Mouse (Mus musculus) splenic B cell, adult 2 months (primary cell): ENCODE data around the gene Cdc42bpg.

Experiments
- DNase-seq: peaks from one replicate; pipeline ENCODE4 v3.0.0-alpha.2; 2011; ENCODE audit warnings: low read depth, low spot score
- H3K27me3 ChIP-seq: 2 replicates; pipeline ENCODE4 v1.6.1; 2012; ENCODE audit warnings: mild to moderate bottlenecking, low read length, moderate library complexity, mixed read lengths; ENCODE audit not compliant: control insufficient read depth, poor library complexity, insufficient read depth, severe bottlenecking
- H3K36me3 ChIP-seq: 2 replicates; pipeline ENCODE4 v1.6.1; 2012; ENCODE audit warnings: mild to moderate bottlenecking, low read length, moderate library complexity, mixed read lengths; ENCODE audit not compliant: control insufficient read depth, poor library complexity, insufficient read depth, severe bottlenecking

Cdc42bpg gene

GRCm38 (mm10) chr19:6363411-6364240, 57.4 kb downstream of the Cdc42bpg start, which contains the start of gene Sf1:
Sf1 (plus strand) TSS chr19:6363690.
- no peaks in the 10 kb centered on the region for H3K27me3 ChIP-seq
- DNase-seq: peak; percentile 100
- peaks cover 16% of the 10 kb centered on the region for H3K36me3 ChIP-seq

- Histone ChIP-seq H3K27me3 (no peaks in the 10 kb centered on the region), H3K36me3 (peaks cover 16% of the 10 kb centered on the region)
- DNase-seq: peak; percentile 95
Observed at GRCm38 (mm10) chr19:6364317-6364725, 58.1 kb downstream of the Cdc42bpg start.

GRCm38 (mm10) chr19:6364842-6365241, 58.6 kb downstream of the Cdc42bpg start:
- H3K27me3 ChIP-seq: no peaks in the 10 kb centered on the region
- peaks cover 16% of the 10 kb centered on the region for H3K36me3 ChIP-seq
- no peak for DNase-seq

- no peak for DNase-seq
- H3K36me3 ChIP-seq: peaks cover 42% of the 10 kb centered on the region
Observed at GRCm38 (mm10) chr19:6370175-6370574, 63.9 kb downstream of the Cdc42bpg start.

GRCm38 (mm10) chr19:6372433-6372832, 66.2 kb downstream of the Cdc42bpg start:
- Histone ChIP-seq H3K27me3 (no peaks in the 10 kb centered on the region), H3K36me3 (peaks cover 50% of the 10 kb centered on the region)
- no peak for DNase-seq

More at GRCm38 (mm10) chr19:6370175-6370574, 63.9 kb downstream of the Cdc42bpg start:
- no peaks in the 10 kb centered on the region for H3K27me3 ChIP-seq

GRCm38 (mm10) chr19:6373539-6374400, 67.5 kb downstream of the Cdc42bpg start:
- DNase-seq: peak; percentile 87
- peaks cover 55% of the 10 kb centered on the region for H3K36me3 ChIP-seq
- no peaks in the 10 kb centered on the region for H3K27me3 ChIP-seq

GRCm38 (mm10) chr19:6374571-6374970, 68.3 kb downstream of the Cdc42bpg start:
- no peak for DNase-seq
- Histone ChIP-seq H3K27me3 (no peaks in the 10 kb centered on the region), H3K36me3 (peaks cover 56% of the 10 kb centered on the region)
